Mouse (Mus musculus): ENCODE measurements around the gene Slc35f4.

DNA sequence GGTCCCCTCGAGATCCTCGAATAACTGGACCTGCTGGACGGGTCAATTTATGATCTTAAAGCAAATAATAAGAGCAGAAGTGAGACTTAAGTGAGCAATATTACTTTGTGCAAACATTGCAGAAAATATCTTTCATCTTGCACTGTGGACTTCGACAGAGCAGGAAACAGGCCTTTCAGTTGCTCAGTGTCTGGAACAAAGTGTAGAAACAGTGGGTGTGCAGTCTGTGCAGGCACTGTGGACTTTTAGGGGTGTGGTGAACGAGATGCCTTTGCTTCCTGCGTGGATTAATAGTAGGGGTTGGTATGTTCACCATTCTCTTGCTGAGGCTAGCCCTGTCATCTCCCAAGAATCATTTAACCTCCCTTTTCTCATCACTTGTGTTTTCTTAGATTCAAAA lies 247.0 kb downstream of the Slc35f4 start:
- TF ChIP-seq CTCF (IDR thresholded peaks at IDR 0.05) (no peak), EP300 (IDR thresholded peaks at IDR 0.05) (no peak)

Data from lung, postnatal 0 days (tissue).